Comparison of ENCODE assay signal across 17 mouse cellular contexts in the genomic region with DNA sequence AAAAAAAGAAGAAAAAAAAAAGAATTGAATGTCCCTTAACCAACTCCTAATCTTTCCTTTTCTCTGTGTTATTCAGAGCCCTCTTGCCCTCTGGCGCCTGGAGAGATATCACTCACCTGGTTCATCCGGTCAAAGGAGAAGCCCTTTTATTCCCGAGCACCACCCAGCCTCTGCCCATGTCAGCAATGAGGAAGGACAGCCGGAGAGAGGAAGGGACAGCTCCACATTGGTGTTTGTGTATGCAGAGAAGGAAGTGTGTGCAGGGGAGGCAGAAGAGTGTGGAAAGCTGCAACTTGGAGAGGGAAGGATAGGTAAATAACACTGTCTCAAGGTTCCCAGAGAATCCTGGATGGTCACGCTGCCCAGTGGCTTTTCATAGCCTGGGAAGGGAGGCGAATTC. TPM values are rescaled to one million over a fixed set of nuclear protein-coding genes. Genes with fewer than 3 reads are reported as not detected.
DNase-seq lines count a peak whose midpoint lies in the region; ATAC-seq and TF ChIP-seq lines count a peak whose summit lies in the region.
"Had no signal": no experiment of that assay in that cellular context is flagged by ENCODE, and none has a peak within 500 bp of the region (broad histone marks: within the 10 kb centered on the region; RNA-seq: fewer than 3 reads in every experiment).

No protein-coding gene starts in this region.

- H3K9me3 ChIP-seq in heart, postnatal 0 days (replicated peaks; ENCODE audit: control insufficient read depth, low read length) = no peaks in the 10 kb centered on the region
- no peaks in the 10 kb centered on the region for H3K9me3 ChIP-seq in lung, postnatal 0 days (ENCODE audit: low read length)
- H3K9me3 ChIP-seq: embryonic facial prominence, embryonic 13.5 days; G1E; limb, embryonic 13.5 days; liver, embryonic 15.5 days had no signal

- TF ChIP-seq CTCF in heart, postnatal 0 days (IDR thresholded peaks at IDR 0.05; ENCODE audit: low read depth) = no peak
- TF ChIP-seq CTCF in lung, postnatal 0 days (IDR thresholded peaks at IDR 0.05) = no peak

- H3K36me3 ChIP-seq in heart, postnatal 0 days (replicated peaks; ENCODE audit: control insufficient read depth, insufficient read depth, low read length) = no peaks in the 10 kb centered on the region
- H3K36me3 ChIP-seq in lung, postnatal 0 days (ENCODE audit: insufficient read depth, low read length) = no peaks in the 10 kb centered on the region
- H3K36me3 ChIP-seq: embryonic facial prominence, embryonic 13.5 days; G1E; limb, embryonic 13.5 days; liver, embryonic 15.5 days had no signal

- H3K9ac ChIP-seq in heart, postnatal 0 days (replicated peaks; ENCODE audit: low read depth, low read length) = no peak overlapping the region
- H3K9ac ChIP-seq in lung, postnatal 0 days (replicated peaks; ENCODE audit: low read depth) = no peak overlapping the region
- H3K9ac ChIP-seq: embryonic facial prominence, embryonic 13.5 days; limb, embryonic 13.5 days; liver, embryonic 15.5 days had no signal

- H3K4me3 ChIP-seq in heart, postnatal 0 days (ENCODE audit: low read depth, low read length) = no peak overlapping the region
- no peak overlapping the region for H3K4me3 ChIP-seq in lung, postnatal 0 days (ENCODE audit: low read depth, low read length)
- H3K4me3 ChIP-seq: embryonic facial prominence, embryonic 13.5 days; limb, embryonic 13.5 days; liver, embryonic 15.5 days had no signal

- TF ChIP-seq EP300 in heart, postnatal 0 days (IDR thresholded peaks at IDR 0.05; ENCODE audit: low read depth) = no peak
- no peak for TF ChIP-seq EP300 in lung, postnatal 0 days (IDR thresholded peaks at IDR 0.05)

- peaks cover 19% of the 10 kb centered on the region for H3K4me1 ChIP-seq in heart, postnatal 0 days (ENCODE audit: control insufficient read depth, insufficient read depth)
- H3K4me1 ChIP-seq in lung, postnatal 0 days (ENCODE audit: insufficient read depth, low read depth, low read length) = peaks cover 8% of the 10 kb centered on the region; the same call in 1 of the 2 replicates
- H3K4me1 ChIP-seq: liver, embryonic 15.5 days had no signal

- no peaks in the 10 kb centered on the region for H3K27me3 ChIP-seq in heart, postnatal 0 days (ENCODE audit: control insufficient read depth, insufficient read depth, low read length)
- H3K27me3 ChIP-seq in lung, postnatal 0 days (replicated peaks; ENCODE audit: insufficient read depth, low read length) = no peaks in the 10 kb centered on the region
- H3K27me3 ChIP-seq: embryonic facial prominence, embryonic 13.5 days; limb, embryonic 13.5 days; liver, embryonic 15.5 days had no signal

- intact Hi-C loops in heart, postnatal 36 days (cut with DNase I) = no loop called here

- DNase-seq in adrenal gland, postnatal 14 days = peak; percentile 8
- no peak for DNase-seq in adrenal gland, adult 18-20 months (ENCODE audit: low spot score in 2 of 2)
- DNase-seq in heart, postnatal 0 days (ENCODE audit: low spot score) = no peak
- DNase-seq in heart, postnatal 36 days = no peak
- no peak for DNase-seq in lung, postnatal 0 days (ENCODE audit: low spot score)
- no peak for DNase-seq in lung, postnatal 14 days
- no peak for DNase-seq in layer of hippocampus, postnatal 14 days (ENCODE audit: low spot score in 2 of 2)
- DNase-seq in left cerebral cortex, adult 9 months (ENCODE audit: low spot score in 2 of 2) = no peak
- DNase-seq: kidney, adult 8-10 months had no signal

- H3K27ac ChIP-seq in heart, postnatal 0 days (ENCODE audit: low read depth) = peak overlapping the region; percentile 61; the same call in 1 of the 2 replicates
- no peak overlapping the region for H3K27ac ChIP-seq in lung, postnatal 0 days (ENCODE audit: low read length)
- H3K27ac ChIP-seq: embryonic facial prominence, embryonic 13.5 days; limb, embryonic 13.5 days; liver, embryonic 15.5 days had no signal

- H3K4me2 ChIP-seq in heart, postnatal 0 days (ENCODE audit: low read depth, low read length) = no peak overlapping the region
- no peak overlapping the region for H3K4me2 ChIP-seq in lung, postnatal 0 days (replicated peaks; ENCODE audit: low read depth, low read length)
- H3K4me2 ChIP-seq: embryonic facial prominence, embryonic 13.5 days; limb, embryonic 13.5 days; liver, embryonic 15.5 days had no signal

- no peak for ATAC-seq in heart, postnatal 0 days (ENCODE audit: insufficient read depth, low read depth)
- 0 out of 2 replicates have a peak, but pooled peaks have one; percentile 14 for ATAC-seq in lung, postnatal 0 days
- ATAC-seq: CD4-positive, CD25-positive, alpha-beta regulatory T cell, adult 4 months; forebrain, embryonic 16.5 days; hindbrain, embryonic 16.5 days; midbrain, embryonic 16.5 days had no signal

- 36% methylated on average over 6 of the region's 6 CpGs for WGBS in heart, postnatal 0 days
- WGBS in lung, postnatal 0 days = 21% methylated on average over 6 of the region's 6 CpGs

RNA-seq across cellular contexts. Expression of a gene that starts 54.2 kb away (rescaled TPM):
- total RNA-seq in adrenal gland, postnatal 14 days (2021) = 12.6 and 15.7 TPM in 2 replicates
- total RNA-seq in adrenal gland, adult 18-20 months (2021) = 10 to 100 TPM; 19.2 to 19.7 TPM
- 14.2 and 19.4 TPM in 2 replicates for total RNA-seq in heart, postnatal 0 days (2014; rRNA removed; ENCODE audit: low replicate concordance)
- 6.9 and 7.9 TPM in 2 replicates for polyA plus RNA-seq in heart, postnatal 0 days (2015; fragmentation: Nextera tagmentation; extraction: Ambion mirVana)
- total RNA-seq in heart, postnatal 36 days (2021) = 10 to 100 TPM; 10.6 to 14.9 TPM
- polyA plus RNA-seq in lung, postnatal 0 days (2015; fragmentation: Nextera tagmentation; extraction: Ambion mirVana) = 4.3 and 5.6 TPM in 2 replicates
- 10 to 100 TPM; 39.0 to 39.2 TPM for total RNA-seq in layer of hippocampus, postnatal 14 days (2021)
- polyA plus RNA-seq: CD4-positive, CD25-positive, alpha-beta regulatory T cell, adult 4 months; G1E had no signal
